Comparison of ENCODE assay signal across 8 mouse cellular contexts in genomic region chr9:121477305-121477911, GRCm38 (mm10). TPM values are rescaled to one million over a fixed set of nuclear protein-coding genes. Genes with fewer than 3 reads are reported as not detected.
DNase-seq lines count a peak whose midpoint lies in the region; ATAC-seq lines count a peak whose summit lies in the region.

No protein-coding gene starts in this region.

- WGBS in forebrain, embryonic 14.5 days: 7% methylated on average over 15 of the region's 15 CpGs
- 18% methylated on average over 15 of the region's 15 CpGs for WGBS in hindbrain, embryonic 10.5 days

- H3K27me3 ChIP-seq in forebrain, embryonic 14.5 days (replicated peaks; ENCODE audit: control insufficient read depth, insufficient read depth, low read length): no peaks in the 10 kb centered on the region
- H3K27me3 ChIP-seq in hindbrain, embryonic 10.5 days (ENCODE audit: insufficient read depth, poor library complexity, severe bottlenecking): no peaks in the 10 kb centered on the region

- peaks cover 23% of the 10 kb centered on the region for H3K36me3 ChIP-seq in forebrain, embryonic 14.5 days (ENCODE audit: control insufficient read depth, insufficient read depth, low read length)
- peaks cover 27% of the 10 kb centered on the region for H3K36me3 ChIP-seq in hindbrain, embryonic 10.5 days

- ATAC-seq in forebrain, embryonic 14.5 days: peak; percentile 74

- peaks cover 4% of the 10 kb centered on the region; the same call in 1 of the 2 replicates for H3K4me1 ChIP-seq in forebrain, embryonic 14.5 days (ENCODE audit: control insufficient read depth, insufficient read depth, low read length)
- H3K4me1 ChIP-seq in hindbrain, embryonic 10.5 days (replicated peaks): peaks cover 6% of the 10 kb centered on the region

- peak overlapping the region; percentile 33 for H3K4me2 ChIP-seq in forebrain, embryonic 14.5 days (ENCODE audit: low read length)

- H3K9ac ChIP-seq in forebrain, embryonic 14.5 days (ENCODE audit: low read length): peak overlapping the region; percentile 17; the same call in 1 of the 2 replicates

- H3K9me3 ChIP-seq in forebrain, embryonic 14.5 days (replicated peaks; ENCODE audit: control insufficient read depth, low read length): no peaks in the 10 kb centered on the region
- no peaks in the 10 kb centered on the region for H3K9me3 ChIP-seq in hindbrain, embryonic 10.5 days

- H3K4me3 ChIP-seq in forebrain, embryonic 14.5 days (ENCODE audit: low read depth, low read length): no peak overlapping the region
- H3K4me3 ChIP-seq in hindbrain, embryonic 10.5 days: no peak overlapping the region

- peak overlapping the region; percentile 48; the same call in 1 of the 2 replicates for H3K27ac ChIP-seq in forebrain, embryonic 14.5 days (ENCODE audit: low read depth, low read length)
- H3K27ac ChIP-seq in hindbrain, embryonic 10.5 days: peak overlapping the region; percentile 59

- peak; percentile 91 for DNase-seq in NIH3T3 (ENCODE audit: low read depth)
- peak; percentile 76 for DNase-seq in cerebellum, adult 11 months
- peak; percentile 93 for DNase-seq in forebrain, embryonic 14.5 days (ENCODE audit: low spot score)
- peak; percentile 77 for DNase-seq in hindbrain, embryonic 10.5 days (ENCODE audit: low spot score)
- DNase-seq in layer of hippocampus, adult 9-10 months (ENCODE audit: low spot score): peak; percentile 47
- peak; percentile 77 for DNase-seq in lung, postnatal 14 days
- peak; percentile 79 for DNase-seq in retina, postnatal 7 days (ENCODE audit: low read depth, low spot score)
- peak; percentile 65 for DNase-seq in urinary bladder, postnatal 36 days (ENCODE audit: low spot score in 2 of 2)

RNA-seq across cellular contexts. Expression of gene Cck, which starts 18.1 kb away (rescaled TPM):
- 27.1 and 30.2 TPM in 2 replicates for polyA plus RNA-seq in forebrain, embryonic 14.5 days (2014; fragmentation: Nextera tagmentation; extraction: Ambion mirVana)
- polyA plus RNA-seq in hindbrain, embryonic 10.5 days (2016; fragmentation: Nextera tagmentation; extraction: Ambion mirVana): 1.7 and 2.4 TPM in 2 replicates
